In genomic region chr5:93136956-93137586, GRCm38 (mm10) we compare ENCODE assay signal across 8 mouse cellular contexts. TPM values are rescaled to one million over a fixed set of nuclear protein-coding genes. Genes with fewer than 3 reads are reported as not detected.
DNase-seq lines count a peak whose midpoint lies in the region; ATAC-seq and TF ChIP-seq lines count a peak whose summit lies in the region.

No protein-coding gene starts in this region.

- no peak overlapping the region for H3K9ac ChIP-seq in forebrain, embryonic 12.5 days

- TF ChIP-seq CTCF in lung, adult 2 months (IDR thresholded peaks at IDR 0.05; ENCODE audit: insufficient read depth, low read length) = no peak
- no peak for TF ChIP-seq CTCF in spleen, adult 2 months (IDR thresholded peaks at IDR 0.05; ENCODE audit: extremely low read depth, insufficient read depth, insufficient read length, insufficient replicate concordance)

- H3K36me3 ChIP-seq in forebrain, embryonic 12.5 days (replicated peaks) = peaks cover 35% of the 10 kb centered on the region
- H3K36me3 ChIP-seq in spleen, adult 2 months (ENCODE audit: control insufficient read depth, insufficient read depth, low read length) = peaks cover 9% of the 10 kb centered on the region

- 80% methylated on average over 5 of the region's 5 CpGs for WGBS in forebrain, embryonic 12.5 days
- 21% methylated on average over 5 of the region's 5 CpGs for WGBS in lung, adult 2 months
- 9% methylated on average over 5 of the region's 5 CpGs for WGBS in spleen, adult 2 months

- TF ChIP-seq POLR2A in lung, adult 2 months (IDR thresholded peaks at IDR 0.05; ENCODE audit: borderline replicate concordance, extremely low read depth, low read depth, low read length) = no peak
- TF ChIP-seq POLR2A in spleen, adult 2 months (IDR thresholded peaks at IDR 0.05; ENCODE audit: low read depth, low read length) = no peak

- no peaks in the 10 kb centered on the region for H3K9me3 ChIP-seq in forebrain, embryonic 12.5 days

- intact Hi-C loops in heart, postnatal 10 days (cut with DNase I) = no loop called here

- H3K4me2 ChIP-seq in forebrain, embryonic 12.5 days = no peak overlapping the region

- no peaks in the 10 kb centered on the region for H3K27me3 ChIP-seq in forebrain, embryonic 12.5 days
- no peaks in the 10 kb centered on the region for H3K27me3 ChIP-seq in spleen, adult 2 months (ENCODE audit: control insufficient read depth, insufficient read depth, low read length)

- no peak for ATAC-seq in forebrain, embryonic 12.5 days (ENCODE audit: low FRiP score)

- 0 out of 2 replicates have a peak overlapping the region, but pooled peaks have one; percentile 9 for H3K27ac ChIP-seq in forebrain, embryonic 12.5 days
- H3K27ac ChIP-seq in spleen, adult 2 months (ENCODE audit: insufficient read depth, low read length) = peak overlapping the region; percentile 87

- DNase-seq in layer of hippocampus, adult 9-11 months = peak; percentile 74
- no peak for DNase-seq in layer of hippocampus, adult 18-20 months (ENCODE audit: low spot score in 2 of 2)
- peak; percentile 81 to 84 for DNase-seq in heart, postnatal 10 days
- peak; percentile 34 for DNase-seq in lung, adult 2 months
- DNase-seq in spleen, adult 2 months (ENCODE audit: low read depth in 1 of 2, low spot score in 2 of 2) = peak; percentile 77 to 80
- no peak for DNase-seq in adrenal gland, postnatal 36 days
- DNase-seq in adrenal gland, postnatal 25 days = no peak

- no peak overlapping the region for H3K4me3 ChIP-seq in forebrain, embryonic 12.5 days (replicated peaks)
- no peak overlapping the region for H3K4me3 ChIP-seq in lung, adult 2 months (replicated peaks; ENCODE audit: extremely low read depth, low read depth, low read length)
- H3K4me3 ChIP-seq in spleen, adult 2 months (ENCODE audit: extremely low read depth, insufficient read depth, insufficient read length) = no peak overlapping the region

- H3K4me1 ChIP-seq in forebrain, embryonic 12.5 days = peaks cover 32% of the 10 kb centered on the region
- H3K4me1 ChIP-seq in lung, adult 2 months (ENCODE audit: control insufficient read depth, insufficient read depth, low read length) = peaks cover 13% of the 10 kb centered on the region
- peaks cover 32% of the 10 kb centered on the region for H3K4me1 ChIP-seq in spleen, adult 2 months (ENCODE audit: control insufficient read depth, insufficient read depth, insufficient read length)

RNA-seq across cellular contexts. Expression of gene Sept11, which starts 43.8 kb away (rescaled TPM):
- 10 to 100 TPM; 99.0 to 99.4 TPM for total RNA-seq in layer of hippocampus, adult 18-20 months (2021)
- 302 and 335 TPM in 2 replicates for polyA plus RNA-seq in forebrain, embryonic 12.5 days (2016; fragmentation: Nextera tagmentation; extraction: Ambion mirVana)
- total RNA-seq in heart, postnatal 10 days (2021) = 10 to 100 TPM; 82.1 to 91.4 TPM
- polyA plus RNA-seq in lung, adult 2 months (2012; rRNA removed) = 32.8 and 46.8 TPM in 2 replicates
- polyA plus RNA-seq in spleen, adult 2 months (2012; rRNA removed) = 21.2 and 26.0 TPM in 2 replicates
- 10 to 100 TPM; 37.0 to 46.9 TPM for total RNA-seq in adrenal gland, postnatal 36 days (2021)
- total RNA-seq in adrenal gland, postnatal 25 days (2021) = 39.2 and 39.4 TPM in 2 replicates

Comparison
In these comparisons a context has a peak if more than half of its experiments do, and no peak if none do; other contexts are left out.
1. DNase-seq: peak in layer of hippocampus, adult 9-11 months (single experiment), heart, postnatal 10 days (2 of 2), lung, adult 2 months (single experiment) and spleen, adult 2 months (2 of 2); none in layer of hippocampus, adult 18-20 months (0 of 2), adrenal gland, postnatal 36 days (0 of 2) and adrenal gland, postnatal 25 days (single experiment).